Mouse (Mus musculus): Measurements from ENCODE around the gene Lama5.

- no peak for TF ChIP-seq CTCF (IDR thresholded peaks at IDR 0.05; ENCODE audit: low read depth, low read length)
- no peak for TF ChIP-seq POLR2A (IDR thresholded peaks at IDR 0.05; ENCODE audit: borderline replicate concordance, low read depth, low read length)
Observed at GRCm38 (mm10) chr2:180230482-180230881, 4.8 kb upstream of the Lama5 start.

Measured in bone marrow macrophage, adult 2 months (primary cell).